Mouse (Mus musculus) liver, embryonic 13.5 days (tissue): ENCODE results near the gene Dll4. TPM values are rescaled to one million over a fixed set of nuclear protein-coding genes. Genes with fewer than 3 reads are reported as not detected.
A peak's percentile ranks its signal among the peaks of the same experiment; 100 is the strongest.

ENCODE experiments used
- ATAC-seq: fragments of 200-750 bp; cut with Nextera tagmentation; 2 replicates; pipeline ENCODE4 v1.8.0; 2017; ENCODE audit warnings: low read depth, mild to moderate bottlenecking, moderate number of reproducible peaks, moderate library complexity
- DNase-seq: peaks from one replicate; pipeline ENCODE4 v3.0.0; 2022
- H3K27ac ChIP-seq: fragments of 300-500 bp; sonication (generic); 2 replicates; pipeline ENCODE4 v1.5.1; 2015; ENCODE audit warnings: moderate library complexity, mild to moderate bottlenecking, inconsistent platforms
- H3K27me3 ChIP-seq: fragments of 300-500 bp; sonication (generic); 2 replicates; pipeline ENCODE4 v1.6.1; 2015; ENCODE audit warnings: mild to moderate bottlenecking, inconsistent platforms
- H3K36me3 ChIP-seq: fragments of 300-500 bp; sonication (generic); 2 replicates; pipeline ENCODE4 v1.6.1; 2015; ENCODE audit warnings: mild to moderate bottlenecking, inconsistent platforms
- H3K4me1 ChIP-seq: fragments of 300-500 bp; sonication (generic); replicated peaks from 2 replicates; pipeline ENCODE4 v1.6.1; 2015; ENCODE audit warnings: inconsistent platforms
- H3K4me2 ChIP-seq: fragments of 300-500 bp; sonication (generic); 2 replicates; pipeline ENCODE4 v1.6.1; 2015; ENCODE audit warnings: inconsistent platforms, mild to moderate bottlenecking, moderate library complexity
- H3K4me3 ChIP-seq: fragments of 300-500 bp; sonication (generic); replicated peaks from 2 replicates; pipeline ENCODE4 v1.5.1; 2015; ENCODE audit warnings: mild to moderate bottlenecking, inconsistent platforms
- H3K9ac ChIP-seq: fragments of 300-500 bp; sonication (generic); 2 replicates; pipeline ENCODE4 v1.6.1; 2015; ENCODE audit warnings: mild to moderate bottlenecking, inconsistent platforms
- H3K9me3 ChIP-seq: fragments of 300-500 bp; sonication (generic); replicated peaks from 2 replicates; pipeline ENCODE4 v1.6.1; 2016; ENCODE audit warnings: inconsistent platforms
- WGBS: fragments of 180-500 bp; shearing (Covaris S2); methylation state at CpG from one replicate; pipeline ENCODE4 v1.1.7; 2015; ENCODE audit not compliant: insufficient replicate concordance; 5-methylcytosine and 5-hydroxymethylcytosine counted together
- polyA plus RNA-seq: library from polyadenylated mRNA; unstranded; fragments of >200 nt; fragmentation: Nextera tagmentation; extraction: Ambion mirVana; gene quantifications from 2 replicates; pipeline ENCODE4 v1.2.1, GENCODE M21; 2015

Dll4 gene
- polyA plus RNA-seq = 1.7 and 1.9 TPM in 2 replicates

GRCm38 (mm10) chr2:119325568-119326143, at the start of gene Dll4:
Gene Dll4 (plus strand): TSS chr2:119325784.
- peaks cover 100% of the 10 kb centered on the region for H3K27me3 ChIP-seq
- no peak for ATAC-seq

GRCm38 (mm10) chr2:119276926-119277325, 48.7 kb upstream of the Dll4 start:
- 57% methylated on average over 7 of the region's 7 CpGs for WGBS
- Histone ChIP-seq H3K9ac (no peak overlapping the region), H3K27ac (no peak overlapping the region), H3K9me3 (no peaks in the 10 kb centered on the region), H3K27me3 (no peaks in the 10 kb centered on the region), H3K4me1 (peaks cover 2% of the 10 kb centered on the region; the same call in 1 of the 2 replicates), H3K4me3 (no peak overlapping the region), H3K36me3 (no peaks in the 10 kb centered on the region), H3K4me2 (no peak overlapping the region)
- no peak for DNase-seq
- ATAC-seq = no peak

More at GRCm38 (mm10) chr2:119325568-119326143, at the start of gene Dll4:
- H3K9ac ChIP-seq = peak within 1 kb of the TSS; percentile 47
- H3K9me3 ChIP-seq = no peaks in the 10 kb centered on the region
- H3K4me1 ChIP-seq = peaks cover 73% of the 10 kb centered on the region
- no peak within 1 kb of the TSS for H3K27ac ChIP-seq
- H3K4me2 ChIP-seq = peak within 1 kb of the TSS; percentile 62
- no peaks in the 10 kb centered on the region for H3K36me3 ChIP-seq
- peak within 1 kb of the TSS; percentile 52 for H3K4me3 ChIP-seq
- no peak for DNase-seq
- WGBS = under 1% methylated on average over 33 of the region's 33 CpGs

- Histone ChIP-seq H3K4me1 (peaks cover 5% of the 10 kb centered on the region; the same call in 1 of the 2 replicates), H3K9me3 (no peaks in the 10 kb centered on the region), H3K36me3 (no peaks in the 10 kb centered on the region), H3K27ac (no peak overlapping the region), H3K9ac (no peak overlapping the region), H3K4me2 (no peak overlapping the region), H3K27me3 (no peaks in the 10 kb centered on the region), H3K4me3 (no peak overlapping the region)
- WGBS = 90% methylated on average over 23 of the region's 23 CpGs
- ATAC-seq (no peak), DNase-seq (no peak)
Measured at GRCm38 (mm10) chr2:119277810-119278209, 47.8 kb upstream of the Dll4 start.

- Histone ChIP-seq H3K36me3 (no peaks in the 10 kb centered on the region), H3K4me1 (peaks cover 5% of the 10 kb centered on the region; the same call in 1 of the 2 replicates), H3K9me3 (no peaks in the 10 kb centered on the region), H3K27me3 (no peaks in the 10 kb centered on the region), H3K4me3 (no peak overlapping the region), H3K4me2 (no peak overlapping the region), H3K27ac (no peak overlapping the region), H3K9ac (no peak overlapping the region)
- ATAC-seq (no peak), DNase-seq (no peak)
- 59% methylated on average over 7 of the region's 7 CpGs for WGBS
Measured at GRCm38 (mm10) chr2:119281899-119282565, 43.6 kb upstream of the Dll4 start.

- 86% methylated on average over 5 of the region's 5 CpGs for WGBS
- H3K4me3 ChIP-seq = no peak overlapping the region
- no peak for ATAC-seq
- DNase-seq = no peak
- H3K27me3 ChIP-seq = no peaks in the 10 kb centered on the region
- H3K4me2 ChIP-seq = peak overlapping the region; percentile 93; the same call in 1 of the 2 replicates
- peaks cover 19% of the 10 kb centered on the region for H3K36me3 ChIP-seq
- H3K27ac ChIP-seq = no peak overlapping the region
- H3K9ac ChIP-seq = no peak overlapping the region
- H3K9me3 ChIP-seq = no peaks in the 10 kb centered on the region
- H3K4me1 ChIP-seq = peaks cover 25% of the 10 kb centered on the region
Measured at GRCm38 (mm10) chr2:119287372-119287771, 38.2 kb upstream of the Dll4 start.

GRCm38 (mm10) chr2:119288270-119288882, 37.2 kb upstream of the Dll4 start, which contains the start of gene Vps18:
Gene Vps18 (plus strand): TSS chr2:119288740.
- Histone ChIP-seq H3K27ac (peak within 1 kb of the TSS; percentile 64), H3K9me3 (no peaks in the 10 kb centered on the region), H3K9ac (peak within 1 kb of the TSS; percentile 84), H3K4me2 (peak within 1 kb of the TSS; percentile 93), H3K36me3 (peaks cover 29% of the 10 kb centered on the region), H3K27me3 (no peaks in the 10 kb centered on the region), H3K4me1 (peaks cover 25% of the 10 kb centered on the region), H3K4me3 (peak within 1 kb of the TSS; percentile 75)
- under 1% methylated on average over 31 of the region's 31 CpGs for WGBS
- ATAC-seq (peak; percentile 93), DNase-seq (peak; percentile 95)

GRCm38 (mm10) chr2:119289014-119289416, 36.6 kb upstream of the Dll4 start:
- DNase-seq = no peak
- H3K36me3 ChIP-seq = peaks cover 36% of the 10 kb centered on the region
- no peaks in the 10 kb centered on the region for H3K9me3 ChIP-seq
- H3K4me2 ChIP-seq = peak overlapping the region; percentile 93
- WGBS = under 1% methylated on average over 11 of the region's 11 CpGs
- peak overlapping the region; percentile 75 for H3K4me3 ChIP-seq
- H3K27ac ChIP-seq = peak overlapping the region; percentile 60
- H3K9ac ChIP-seq = peak overlapping the region; percentile 84
- no peaks in the 10 kb centered on the region for H3K27me3 ChIP-seq
- peaks cover 25% of the 10 kb centered on the region for H3K4me1 ChIP-seq
- ATAC-seq = no peak

- Histone ChIP-seq H3K4me2 (no peak overlapping the region), H3K9me3 (no peaks in the 10 kb centered on the region), H3K27ac (no peak overlapping the region), H3K9ac (no peak overlapping the region), H3K4me3 (no peak overlapping the region), H3K36me3 (peaks cover 63% of the 10 kb centered on the region), H3K4me1 (peaks cover 25% of the 10 kb centered on the region), H3K27me3 (no peaks in the 10 kb centered on the region)
- ATAC-seq (no peak), DNase-seq (no peak)
- WGBS = 78% methylated on average over 5 of the region's 5 CpGs
Measured at GRCm38 (mm10) chr2:119292281-119292680, 33.3 kb upstream of the Dll4 start.

GRCm38 (mm10) chr2:119292852-119293251, 32.7 kb upstream of the Dll4 start:
- Histone ChIP-seq H3K36me3 (peaks cover 69% of the 10 kb centered on the region), H3K27ac (no peak overlapping the region), H3K4me3 (no peak overlapping the region), H3K4me2 (no peak overlapping the region), H3K9me3 (no peaks in the 10 kb centered on the region), H3K27me3 (no peaks in the 10 kb centered on the region), H3K9ac (no peak overlapping the region), H3K4me1 (peaks cover 21% of the 10 kb centered on the region)
- 81% methylated on average over 17 of the region's 17 CpGs for WGBS
- DNase-seq = no peak
- no peak for ATAC-seq

GRCm38 (mm10) chr2:119293311-119293710, 32.3 kb upstream of the Dll4 start:
- Histone ChIP-seq H3K27me3 (no peaks in the 10 kb centered on the region), H3K4me3 (no peak overlapping the region), H3K9ac (no peak overlapping the region), H3K36me3 (peaks cover 71% of the 10 kb centered on the region), H3K4me2 (no peak overlapping the region), H3K27ac (no peak overlapping the region), H3K4me1 (peaks cover 16% of the 10 kb centered on the region), H3K9me3 (no peaks in the 10 kb centered on the region)
- WGBS = 90% methylated on average over 17 of the region's 17 CpGs
- DNase-seq (no peak), ATAC-seq (no peak)

- no peak overlapping the region for H3K9ac ChIP-seq
- H3K27ac ChIP-seq = no peak overlapping the region
- WGBS = 90% methylated on average over 34 of the region's 34 CpGs
- ATAC-seq (no peak), DNase-seq (no peak)
- no peak overlapping the region for H3K4me3 ChIP-seq
- H3K4me1 ChIP-seq = peaks cover 19% of the 10 kb centered on the region
- no peaks in the 10 kb centered on the region for H3K27me3 ChIP-seq
- peaks cover 76% of the 10 kb centered on the region for H3K36me3 ChIP-seq
- no peak overlapping the region for H3K4me2 ChIP-seq
- H3K9me3 ChIP-seq = no peaks in the 10 kb centered on the region
Measured at GRCm38 (mm10) chr2:119293776-119294390, 31.7 kb upstream of the Dll4 start.
